10 mouse cellular contexts compared by ENCODE assay signal in the genomic region with DNA sequence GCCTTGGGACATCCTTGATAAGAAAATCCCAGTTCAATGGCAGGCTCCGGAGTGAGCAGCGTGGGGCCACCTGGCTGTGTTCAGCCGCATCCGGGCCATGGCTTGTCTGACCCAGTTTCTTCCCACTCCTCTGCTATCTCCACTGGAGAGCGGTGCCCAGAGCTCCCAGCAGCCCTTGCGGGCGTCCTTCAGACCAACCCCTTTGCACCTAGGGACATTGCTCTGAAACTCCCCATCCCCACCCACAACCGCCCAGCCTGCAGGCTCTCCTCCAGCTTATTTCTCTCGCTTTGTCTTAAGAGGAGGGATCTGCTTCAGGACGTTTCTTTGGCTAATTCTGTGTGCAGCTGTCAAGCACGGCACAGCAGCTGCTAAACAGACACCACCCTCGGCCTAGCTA.
DNase-seq lines count a peak whose midpoint lies in the region; ATAC-seq and TF ChIP-seq lines count a peak whose summit lies in the region.
"Had no signal": no experiment of that assay in that cellular context is flagged by ENCODE, and none has a peak within 500 bp of the region (broad histone marks: within the 10 kb centered on the region; RNA-seq: fewer than 3 reads in every experiment).

No protein-coding gene starts in this region.

- DNase-seq in heart, adult 11 months, result peak; percentile 92
- no peak for DNase-seq in heart, embryonic 10.5 days (ENCODE audit: low spot score)
- DNase-seq in stomach, postnatal 0 days (ENCODE audit: low spot score), result no peak
- peak; percentile 61 for DNase-seq in embryonic facial prominence, embryonic 14.5 days (ENCODE audit: low spot score)
- DNase-seq in thymus, postnatal 25 days, result no peak

- no peak overlapping the region for H3K4me3 ChIP-seq in heart, embryonic 10.5 days
- H3K4me3 ChIP-seq in stomach, embryonic 15.5 days (replicated peaks), result no peak overlapping the region
- no peak overlapping the region for H3K4me3 ChIP-seq in stomach, postnatal 0 days (ENCODE audit: low read depth, low read length)
- H3K4me3 ChIP-seq in embryonic facial prominence, embryonic 14.5 days (ENCODE audit: low read depth, low read length), result no peak overlapping the region
- no peak overlapping the region for H3K4me3 ChIP-seq in stomach, embryonic 16.5 days (replicated peaks; ENCODE audit: low read length)
- H3K4me3 ChIP-seq in forebrain, embryonic 16.5 days (replicated peaks; ENCODE audit: low read length), result no peak overlapping the region
- H3K4me3 ChIP-seq: forebrain, embryonic 12.5 days had no signal

- peaks cover 8% of the 10 kb centered on the region for H3K9me3 ChIP-seq in heart, embryonic 10.5 days
- no peaks in the 10 kb centered on the region for H3K9me3 ChIP-seq in stomach, embryonic 15.5 days
- H3K9me3 ChIP-seq in stomach, postnatal 0 days (ENCODE audit: control insufficient read depth, low read length), result no peaks in the 10 kb centered on the region
- H3K9me3 ChIP-seq in embryonic facial prominence, embryonic 14.5 days (ENCODE audit: control insufficient read depth, low read length), result 0 out of 2 replicates have a peak, but pooled peaks cover 7% of the 10 kb centered on the region
- H3K9me3 ChIP-seq in stomach, embryonic 16.5 days (replicated peaks; ENCODE audit: control insufficient read depth, low read length), result no peaks in the 10 kb centered on the region
- H3K9me3 ChIP-seq in forebrain, embryonic 16.5 days (ENCODE audit: control insufficient read depth, low read length), result no peaks in the 10 kb centered on the region

- WGBS in heart, embryonic 10.5 days, result 34% methylated on average over 12 of the region's 12 CpGs
- WGBS in stomach, embryonic 15.5 days, result 30% methylated on average over 12 of the region's 12 CpGs
- 29% methylated on average over 12 of the region's 12 CpGs for WGBS in stomach, postnatal 0 days
- 48% methylated on average over 12 of the region's 12 CpGs for WGBS in embryonic facial prominence, embryonic 14.5 days
- 28% methylated on average over 12 of the region's 12 CpGs for WGBS in stomach, embryonic 16.5 days
- 33% methylated on average over 12 of the region's 12 CpGs for WGBS in forebrain, embryonic 16.5 days

- peak overlapping the region; percentile 8; the same call in 1 of the 2 replicates for H3K4me2 ChIP-seq in stomach, embryonic 15.5 days
- H3K4me2 ChIP-seq in stomach, postnatal 0 days (replicated peaks; ENCODE audit: low read depth), result no peak overlapping the region
- H3K4me2 ChIP-seq in embryonic facial prominence, embryonic 14.5 days (ENCODE audit: low read depth, low read length), result no peak overlapping the region
- no peak overlapping the region for H3K4me2 ChIP-seq in stomach, embryonic 16.5 days (ENCODE audit: low read depth, low read length)
- H3K4me2 ChIP-seq in forebrain, embryonic 16.5 days (ENCODE audit: low read length), result no peak overlapping the region
- H3K4me2 ChIP-seq: forebrain, embryonic 12.5 days had no signal

- peaks cover 24% of the 10 kb centered on the region for H3K27me3 ChIP-seq in heart, embryonic 10.5 days (ENCODE audit: insufficient read depth, poor library complexity, severe bottlenecking)
- H3K27me3 ChIP-seq in stomach, embryonic 15.5 days (replicated peaks), result peaks cover 8% of the 10 kb centered on the region; the same call in 1 of the 2 replicates
- no peaks in the 10 kb centered on the region; the same call in 1 of the 2 replicates for H3K27me3 ChIP-seq in stomach, postnatal 0 days (ENCODE audit: control insufficient read depth, insufficient read depth, low read length)
- peaks cover 10% of the 10 kb centered on the region for H3K27me3 ChIP-seq in embryonic facial prominence, embryonic 14.5 days (replicated peaks; ENCODE audit: control insufficient read depth, insufficient read depth, low read length)
- H3K27me3 ChIP-seq in stomach, embryonic 16.5 days (ENCODE audit: control insufficient read depth, insufficient read depth, low read length), result peaks cover 9% of the 10 kb centered on the region
- H3K27me3 ChIP-seq in forebrain, embryonic 16.5 days (replicated peaks; ENCODE audit: control insufficient read depth, insufficient read depth, low read length), result 0 out of 2 replicates have a peak, but pooled peaks cover 4% of the 10 kb centered on the region

- TF ChIP-seq CTCF in stomach, postnatal 0 days (IDR thresholded peaks at IDR 0.05; ENCODE audit: low read depth), result no peak

- peaks cover 8% of the 10 kb centered on the region for H3K4me1 ChIP-seq in heart, embryonic 10.5 days
- no peaks in the 10 kb centered on the region for H3K4me1 ChIP-seq in stomach, embryonic 15.5 days
- no peaks in the 10 kb centered on the region for H3K4me1 ChIP-seq in stomach, postnatal 0 days (replicated peaks; ENCODE audit: control insufficient read depth, insufficient read depth)
- peaks cover 3% of the 10 kb centered on the region; the same call in 1 of the 2 replicates for H3K4me1 ChIP-seq in embryonic facial prominence, embryonic 14.5 days (ENCODE audit: control insufficient read depth, insufficient read depth, low read length)
- H3K4me1 ChIP-seq in stomach, embryonic 16.5 days (ENCODE audit: control insufficient read depth, insufficient read depth, low read length), result 0 out of 2 replicates have a peak, but pooled peaks cover 2% of the 10 kb centered on the region
- peaks cover 8% of the 10 kb centered on the region; the same call in 1 of the 2 replicates for H3K4me1 ChIP-seq in forebrain, embryonic 16.5 days (replicated peaks; ENCODE audit: control insufficient read depth, insufficient read depth, low read length)

- ATAC-seq in stomach, embryonic 15.5 days (ENCODE audit: insufficient read depth, low FRiP score, low read depth), result no peak
- no peak; the same call in 1 of the 2 replicates for ATAC-seq in stomach, postnatal 0 days (ENCODE audit: low FRiP score, low TSS enrichment)
- peak; percentile 75; the same call in 1 of the 2 replicates for ATAC-seq in embryonic facial prominence, embryonic 14.5 days (ENCODE audit: low read depth)
- ATAC-seq in stomach, embryonic 16.5 days (ENCODE audit: insufficient read depth, low FRiP score), result peak; percentile 24; the same call in 1 of the 2 replicates
- no peak for ATAC-seq in forebrain, embryonic 16.5 days
- ATAC-seq: intestine, postnatal 0 days had no signal

- TF ChIP-seq EP300 in stomach, postnatal 0 days (optimal IDR thresholded peaks at IDR 0.05), result no peak

- H3K9ac ChIP-seq in stomach, embryonic 15.5 days, result no peak overlapping the region
- no peak overlapping the region for H3K9ac ChIP-seq in stomach, postnatal 0 days (ENCODE audit: low read length)
- no peak overlapping the region for H3K9ac ChIP-seq in embryonic facial prominence, embryonic 14.5 days (ENCODE audit: low read depth, low read length)
- no peak overlapping the region for H3K9ac ChIP-seq in stomach, embryonic 16.5 days (ENCODE audit: low read length)
- H3K9ac ChIP-seq in forebrain, embryonic 16.5 days (replicated peaks; ENCODE audit: low read depth, low read length), result no peak overlapping the region
- H3K9ac ChIP-seq: forebrain, embryonic 12.5 days had no signal

- H3K36me3 ChIP-seq in heart, embryonic 10.5 days, result no peaks in the 10 kb centered on the region
- no peaks in the 10 kb centered on the region for H3K36me3 ChIP-seq in stomach, embryonic 15.5 days
- no peaks in the 10 kb centered on the region for H3K36me3 ChIP-seq in stomach, postnatal 0 days (ENCODE audit: control insufficient read depth, insufficient read depth, low read length)
- no peaks in the 10 kb centered on the region for H3K36me3 ChIP-seq in embryonic facial prominence, embryonic 14.5 days (ENCODE audit: control insufficient read depth, insufficient read depth, low read length)
- no peaks in the 10 kb centered on the region for H3K36me3 ChIP-seq in stomach, embryonic 16.5 days (ENCODE audit: control insufficient read depth, insufficient read depth, low read length)
- H3K36me3 ChIP-seq in forebrain, embryonic 16.5 days (ENCODE audit: control insufficient read depth, insufficient read depth), result no peaks in the 10 kb centered on the region
- H3K36me3 ChIP-seq: forebrain, embryonic 12.5 days had no signal

- H3K27ac ChIP-seq in heart, embryonic 10.5 days, result no peak overlapping the region
- H3K27ac ChIP-seq in stomach, embryonic 15.5 days, result no peak overlapping the region
- no peak overlapping the region for H3K27ac ChIP-seq in stomach, postnatal 0 days (replicated peaks)
- H3K27ac ChIP-seq in embryonic facial prominence, embryonic 14.5 days (replicated peaks; ENCODE audit: low read depth, low read length), result no peak overlapping the region
- no peak overlapping the region for H3K27ac ChIP-seq in stomach, embryonic 16.5 days (ENCODE audit: low read length)
- no peak overlapping the region for H3K27ac ChIP-seq in forebrain, embryonic 16.5 days (ENCODE audit: low read length)
- H3K27ac ChIP-seq: forebrain, embryonic 12.5 days had no signal

Comparison
In these comparisons a context has a peak if more than half of its experiments do, and no peak if none do; other contexts are left out.
1. DNase-seq: peak in heart, adult 11 months (single experiment) and embryonic facial prominence, embryonic 14.5 days (single experiment); none in heart, embryonic 10.5 days (single experiment), stomach, postnatal 0 days (single experiment) and thymus, postnatal 25 days (single experiment).
2. ATAC-seq: peak in embryonic facial prominence, embryonic 14.5 days (single experiment) and stomach, embryonic 16.5 days (single experiment); none in stomach, embryonic 15.5 days (single experiment), stomach, postnatal 0 days (single experiment) and forebrain, embryonic 16.5 days (single experiment).